Mouse (Mus musculus) midbrain, embryonic 11.5 days (tissue): ENCODE results near the gene Large1. TPM values are rescaled to one million over a fixed set of nuclear protein-coding genes. Genes with fewer than 3 reads are reported as not detected.
A peak's percentile ranks its signal among the peaks of the same experiment; 100 is the strongest.

Experiments
- ATAC-seq: fragments of 200-750 bp; cut with Nextera tagmentation; 2 replicates; pipeline ENCODE4 v1.8.0; 2017; ENCODE audit warnings: moderate TSS enrichment, moderate library complexity; ENCODE audit not compliant: low FRiP score
- DNase-seq: peaks from one replicate; pipeline ENCODE4 v3.0.0; 2015; ENCODE audit warnings: low spot score; ENCODE audit errors: missing footprints
- H3K27ac ChIP-seq: fragments of 300-500 bp; sonication (generic); 2 replicates; pipeline ENCODE4 v1.5.1; 2014; ENCODE audit warnings: low read depth, low read length
- H3K27me3 ChIP-seq: fragments of 300-500 bp; sonication (generic); 2 replicates; pipeline ENCODE4 v1.6.1; 2014; ENCODE audit warnings: mild to moderate bottlenecking, low read length, moderate library complexity, mixed read lengths; ENCODE audit not compliant: control insufficient read depth, insufficient read depth
- H3K36me3 ChIP-seq: fragments of 300-500 bp; sonication (generic); 2 replicates; pipeline ENCODE4 v1.6.1; 2014; ENCODE audit warnings: mild to moderate bottlenecking, low read length, moderate library complexity, mixed read lengths; ENCODE audit not compliant: control insufficient read depth, insufficient read depth
- H3K4me1 ChIP-seq: fragments of 300-500 bp; sonication (generic); 2 replicates; pipeline ENCODE4 v1.6.1; 2014; ENCODE audit warnings: low read length; ENCODE audit not compliant: control insufficient read depth, insufficient read depth
- H3K4me2 ChIP-seq: fragments of 300-500 bp; sonication (generic); 2 replicates; pipeline ENCODE4 v1.6.1; 2014; ENCODE audit warnings: mild to moderate bottlenecking, moderate library complexity
- H3K4me3 ChIP-seq: fragments of 300-500 bp; sonication (generic); 2 replicates; pipeline ENCODE4 v1.5.1; 2014; ENCODE audit warnings: low read depth, low read length
- H3K9ac ChIP-seq: fragments of 300-500 bp; sonication (generic); 2 replicates; pipeline ENCODE4 v1.6.1; 2014; ENCODE audit warnings: low read length
- H3K9me3 ChIP-seq: fragments of 300-500 bp; sonication (generic); 2 replicates; pipeline ENCODE4 v1.6.1; 2016; ENCODE audit warnings: low read length; ENCODE audit not compliant: control insufficient read depth
- WGBS: fragments of 180-500 bp; shearing (Covaris S2); extraction: QIAGEN DNeasy Blood & Tissue Kit; methylation state at CpG from one replicate; pipeline ENCODE4 v1.1.7; 2014; 5-methylcytosine and 5-hydroxymethylcytosine counted together
- polyA plus RNA-seq: library from polyadenylated mRNA; unstranded; fragments of >200 nt; fragmentation: Nextera tagmentation; extraction: Ambion mirVana; gene quantifications from 2 replicates; pipeline ENCODE4 v1.2.1, GENCODE M21; 2014

The Large1 gene
- polyA plus RNA-seq, 1 experiment from 2014 or later = 8.4 TPM

GRCm38 (mm10) chr8:73172661-73173060 is 180.7 kb downstream of the Large1 start:
- Histone ChIP-seq H3K4me3 (no peak overlapping the region), H3K4me2 (no peak overlapping the region), H3K27me3 (no peaks in the 10 kb centered on the region), H3K9ac (no peak overlapping the region), H3K9me3 (no peaks in the 10 kb centered on the region), H3K27ac (no peak overlapping the region), H3K4me1 (no peaks in the 10 kb centered on the region), H3K36me3 (no peaks in the 10 kb centered on the region)
- no peak for ATAC-seq
- no peak for DNase-seq

- Histone ChIP-seq H3K4me1 (no peaks in the 10 kb centered on the region), H3K27ac (no peak overlapping the region), H3K36me3 (no peaks in the 10 kb centered on the region), H3K9ac (no peak overlapping the region), H3K4me2 (no peak overlapping the region), H3K4me3 (no peak overlapping the region), H3K27me3 (no peaks in the 10 kb centered on the region), H3K9me3 (no peaks in the 10 kb centered on the region)
- DNase-seq (no peak), ATAC-seq (peak; percentile 48; the same call in 1 of the 2 replicates)
- 78% methylated on average over 3 of the region's 3 CpGs for WGBS
These were observed 191.3 kb downstream of the Large1 start for GRCm38 (mm10) chr8:73161994-73162393.

GRCm38 (mm10) chr8:73161564-73161963 is 191.8 kb downstream of the Large1 start:
- no peak overlapping the region for H3K4me2 ChIP-seq
- H3K36me3 ChIP-seq = no peaks in the 10 kb centered on the region
- DNase-seq = no peak
- ATAC-seq = no peak
- no peak overlapping the region for H3K9ac ChIP-seq
- H3K4me3 ChIP-seq = no peak overlapping the region
- WGBS = 89% methylated on average over 1 of the region's 1 CpGs
- no peaks in the 10 kb centered on the region for H3K4me1 ChIP-seq
- no peaks in the 10 kb centered on the region for H3K27me3 ChIP-seq
- no peaks in the 10 kb centered on the region for H3K9me3 ChIP-seq
- H3K27ac ChIP-seq = no peak overlapping the region

GRCm38 (mm10) chr8:73160945-73161344 is 192.4 kb downstream of the Large1 start:
- Histone ChIP-seq H3K9ac (no peak overlapping the region), H3K27ac (no peak overlapping the region), H3K27me3 (no peaks in the 10 kb centered on the region), H3K4me3 (no peak overlapping the region), H3K4me2 (no peak overlapping the region), H3K36me3 (no peaks in the 10 kb centered on the region), H3K4me1 (no peaks in the 10 kb centered on the region), H3K9me3 (no peaks in the 10 kb centered on the region)
- DNase-seq = no peak
- ATAC-seq = no peak
- 77% methylated on average over 2 of the region's 2 CpGs for WGBS

- Histone ChIP-seq H3K4me2 (no peak overlapping the region), H3K9ac (no peak overlapping the region), H3K36me3 (no peaks in the 10 kb centered on the region), H3K27me3 (no peaks in the 10 kb centered on the region), H3K4me3 (no peak overlapping the region), H3K27ac (no peak overlapping the region), H3K4me1 (no peaks in the 10 kb centered on the region), H3K9me3 (no peaks in the 10 kb centered on the region)
- 93% methylated on average over 3 of the region's 3 CpGs for WGBS
- no peak for DNase-seq
- ATAC-seq = no peak
These were observed 206.1 kb downstream of the Large1 start for GRCm38 (mm10) chr8:73147236-73147635.

- H3K9me3 ChIP-seq = no peaks in the 10 kb centered on the region
- WGBS = 16% methylated on average over 1 of the region's 1 CpGs
- no peaks in the 10 kb centered on the region for H3K27me3 ChIP-seq
- DNase-seq = no peak
- peak; percentile 58; the same call in 1 of the 2 replicates for ATAC-seq
- H3K4me2 ChIP-seq = no peak overlapping the region
- no peak overlapping the region for H3K27ac ChIP-seq
- H3K4me3 ChIP-seq = no peak overlapping the region
- H3K36me3 ChIP-seq = no peaks in the 10 kb centered on the region
- no peak overlapping the region for H3K9ac ChIP-seq
- H3K4me1 ChIP-seq = no peaks in the 10 kb centered on the region
These were observed 210.5 kb downstream of the Large1 start for GRCm38 (mm10) chr8:73142660-73143395.

GRCm38 (mm10) chr8:73135397-73135796 is 217.9 kb downstream of the Large1 start:
- Histone ChIP-seq H3K27ac (no peak overlapping the region), H3K27me3 (no peaks in the 10 kb centered on the region), H3K36me3 (no peaks in the 10 kb centered on the region), H3K9me3 (no peaks in the 10 kb centered on the region), H3K4me3 (no peak overlapping the region), H3K4me1 (no peaks in the 10 kb centered on the region), H3K9ac (no peak overlapping the region), H3K4me2 (no peak overlapping the region)
- ATAC-seq (no peak), DNase-seq (no peak)
- WGBS = 90% methylated on average over 6 of the region's 6 CpGs

- H3K4me1 ChIP-seq = no peaks in the 10 kb centered on the region
- H3K36me3 ChIP-seq = no peaks in the 10 kb centered on the region
- ATAC-seq (no peak), DNase-seq (no peak)
- H3K4me2 ChIP-seq = no peak overlapping the region
- no peak overlapping the region for H3K27ac ChIP-seq
- 79% methylated on average over 2 of the region's 2 CpGs for WGBS
- no peak overlapping the region for H3K4me3 ChIP-seq
- no peak overlapping the region for H3K9ac ChIP-seq
- no peaks in the 10 kb centered on the region for H3K9me3 ChIP-seq
- no peaks in the 10 kb centered on the region for H3K27me3 ChIP-seq
These were observed 221.3 kb downstream of the Large1 start for GRCm38 (mm10) chr8:73132080-73132479.

GRCm38 (mm10) chr8:73123864-73124499 is 229.4 kb downstream of the Large1 start:
- Histone ChIP-seq H3K27me3 (no peaks in the 10 kb centered on the region), H3K4me1 (no peaks in the 10 kb centered on the region), H3K9me3 (no peaks in the 10 kb centered on the region), H3K9ac (no peak overlapping the region), H3K36me3 (no peaks in the 10 kb centered on the region), H3K27ac (no peak overlapping the region), H3K4me3 (no peak overlapping the region), H3K4me2 (no peak overlapping the region)
- WGBS = 91% methylated on average over 5 of the region's 5 CpGs
- no peak for ATAC-seq
- DNase-seq = no peak
